Mouse (Mus musculus): ENCODE data around the gene Exoc6. TPM values are rescaled to one million over a fixed set of nuclear protein-coding genes. Genes with fewer than 3 reads are reported as not detected.

The Exoc6 gene
- total RNA-seq, 2 experiments from 2014 or later: 32.9 to 33.2 TPM

Other genes with a start within 250 kb of the Exoc6 start
- 10 to 100 TPM; 59.2 to 97.0 TPM for gene Ide, start 212.6 kb upstream of the Exoc6 start, total RNA-seq (2021)
- gene Kif11, start 174.0 kb upstream of the Exoc6 start, total RNA-seq (2021): under 1 TPM; 0.40 to 0.49 TPM
- gene Hhex, start 115.6 kb upstream of the Exoc6 start, total RNA-seq (2021): 1 to 10 TPM; 1.8 to 2.4 TPM
- gene Cyp26c1, start 135.2 kb downstream of the Exoc6 start, total RNA-seq (2021): under 1 TPM in 1 of 2 experiments, not detected in 1; 0.21 TPM
- gene Cyp26a1, start 147.4 kb downstream of the Exoc6 start, total RNA-seq (2021): not detected

Measured in heart, adult 18-20 months (tissue).